Mouse (Mus musculus) heart, embryonic 14.5 days (tissue): Measurements from ENCODE around the gene Sftpa1. TPM values are rescaled to one million over a fixed set of nuclear protein-coding genes. Genes with fewer than 3 reads are reported as not detected.

Experiments
- polyA plus RNA-seq: library from polyadenylated mRNA; unstranded; fragments of >200 nt; fragmentation: Nextera tagmentation; extraction: Ambion mirVana; gene quantifications from 2 replicates; pipeline ENCODE4 v1.2.1, GENCODE M21; 2014

The Sftpa1 gene
- polyA plus RNA-seq, 1 experiment from 2014 or later: 0.24 TPM

Other genes starting within 250 kb of the Sftpa1 start
- 0.89 and 1.1 TPM in 2 replicates for gene Sh2d4b, start 238.5 kb upstream of the Sftpa1 start, polyA plus RNA-seq
- gene Tspan14, start 165.0 kb upstream of the Sftpa1 start, polyA plus RNA-seq: 43.4 and 45.2 TPM in 2 replicates
- gene Fam213a, start 118.0 kb upstream of the Sftpa1 start, polyA plus RNA-seq: 42.2 and 46.7 TPM in 2 replicates
- gene Dydc2, start 62.6 kb upstream of the Sftpa1 start, polyA plus RNA-seq: 0.26 and 0.34 TPM in 2 replicates
- gene Dydc1, start 58.9 kb upstream of the Sftpa1 start, polyA plus RNA-seq: 0.26 TPM in 1 of 2 replicates, not detected in the other
- gene Mat1a, start 26.7 kb upstream of the Sftpa1 start, polyA plus RNA-seq: 0.63 and 0.82 TPM in 2 replicates
- not detected in 2 replicates for gene Mbl1, start 19.7 kb downstream of the Sftpa1 start, polyA plus RNA-seq
- gene Sftpd, start 53.4 kb downstream of the Sftpa1 start, polyA plus RNA-seq: not detected in 2 replicates
- not detected in 2 replicates for gene Gm2832, start 147.0 kb downstream of the Sftpa1 start, polyA plus RNA-seq
- not detected in 2 replicates for gene Gm5798, start 216.8 kb downstream of the Sftpa1 start, polyA plus RNA-seq